In the genomic region with DNA sequence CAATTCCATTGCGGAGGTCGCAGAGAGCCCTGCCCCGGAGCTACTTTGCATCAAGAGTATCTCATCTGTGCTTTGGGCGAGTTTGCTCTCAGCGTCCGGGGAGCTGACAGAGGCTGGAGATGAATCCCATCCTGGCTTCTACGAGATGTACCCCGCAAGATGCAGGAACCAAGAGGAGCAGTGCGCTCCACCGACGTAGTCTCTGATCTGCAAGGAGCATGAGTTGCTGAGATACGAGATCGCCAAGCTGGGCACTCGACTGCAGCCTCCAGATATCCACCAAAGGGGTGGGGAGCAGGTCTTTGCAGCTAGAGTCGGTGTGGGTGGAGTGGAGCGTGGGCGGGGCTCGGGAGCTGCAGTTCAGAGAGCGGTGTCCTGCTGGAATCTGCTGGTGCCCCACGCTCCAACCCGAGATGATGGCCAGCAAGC, we compare ENCODE assay signal across 8 mouse cellular contexts. TPM values are rescaled to one million over a fixed set of nuclear protein-coding genes. Genes with fewer than 3 reads are reported as not detected.
DNase-seq lines count a peak whose midpoint lies in the region; ATAC-seq lines count a peak whose summit lies in the region.

TSS of gene Ube2l6 (plus strand) at position 336 of the 429 bp plus-strand sequence.

- DNase-seq in cerebellum, postnatal 36 days = peak; percentile 55 to 63
- DNase-seq in gastrocnemius, adult 18-20 months (ENCODE audit: low spot score) = peak; percentile 46
- peak; percentile 53 for DNase-seq in hindbrain, embryonic 14.5 days (ENCODE audit: low spot score)
- DNase-seq in layer of hippocampus, postnatal 14 days (ENCODE audit: low spot score in 2 of 2) = peak; percentile 41 to 56
- peak; percentile 70 for DNase-seq in lung, postnatal 14 days
- DNase-seq in right cerebral cortex, adult 18-20 months = peak; percentile 83
- peak; percentile 39 for DNase-seq in urinary bladder, adult 2 months (ENCODE audit: low spot score)

- under 1% methylated on average over 21 of the region's 21 CpGs for WGBS in hindbrain, embryonic 14.5 days

- peak within 1 kb of the TSS; percentile 38; the same call in 1 of the 2 replicates for H3K27ac ChIP-seq in hindbrain, embryonic 14.5 days

- H3K9ac ChIP-seq in hindbrain, embryonic 14.5 days = peak within 1 kb of the TSS; percentile 64

- no peaks in the 10 kb centered on the region for H3K36me3 ChIP-seq in hindbrain, embryonic 14.5 days (replicated peaks; ENCODE audit: control insufficient read depth, insufficient read depth)

- no peaks in the 10 kb centered on the region for H3K9me3 ChIP-seq in hindbrain, embryonic 14.5 days (ENCODE audit: control insufficient read depth, low read length)

- no peaks in the 10 kb centered on the region for H3K27me3 ChIP-seq in hindbrain, embryonic 14.5 days (ENCODE audit: control insufficient read depth, insufficient read depth, low read length)

- H3K4me3 ChIP-seq in hindbrain, embryonic 14.5 days (replicated peaks; ENCODE audit: low read length) = peak within 1 kb of the TSS; percentile 56

- H3K4me1 ChIP-seq in hindbrain, embryonic 14.5 days (replicated peaks; ENCODE audit: control insufficient read depth, insufficient read depth, low read length) = peaks cover 2% of the 10 kb centered on the region; the same call in 1 of the 2 replicates

- H3K4me2 ChIP-seq in hindbrain, embryonic 14.5 days (replicated peaks) = peak within 1 kb of the TSS; percentile 99

- peak; percentile 34 for ATAC-seq in activated CD4-positive, CD25-positive, alpha-beta regulatory T cell, adult 4 months
- peak; percentile 73 for ATAC-seq in hindbrain, embryonic 14.5 days (ENCODE audit: low FRiP score)

RNA-seq across cellular contexts. Expression of gene Ube2l6, which starts in this region (rescaled TPM):
- polyA plus RNA-seq in activated CD4-positive, CD25-positive, alpha-beta regulatory T cell, adult 4 months (2017; shearing (Covaris generic)) = 10 to 100 TPM; 71.4 to 83.0 TPM
- 1 to 10 TPM; 2.9 to 3.7 TPM for total RNA-seq in gastrocnemius, adult 18-20 months (2021)
- polyA plus RNA-seq in hindbrain, embryonic 14.5 days (2014; fragmentation: Nextera tagmentation; extraction: Ambion mirVana) = 18.6 and 24.0 TPM in 2 replicates
- 1 to 10 TPM; 4.1 to 4.5 TPM for total RNA-seq in layer of hippocampus, postnatal 14 days (2021)
- polyA plus RNA-seq in urinary bladder, adult 2 months (2012; rRNA removed) = 36.2 and 36.3 TPM in 2 replicates

Comparison
In these comparisons a context has a peak if more than half of its experiments do, and no peak if none do; other contexts are left out.
1. Peak in every context shown above with its lines: DNase-seq, ATAC-seq, H3K4me3 ChIP-seq and H3K27ac ChIP-seq.